Mouse (Mus musculus) MEL (cell line): Measurements from ENCODE around the gene Ttc32. TPM values are rescaled to one million over a fixed set of nuclear protein-coding genes. Genes with fewer than 3 reads are reported as not detected.

Experiments used
- DNase-seq: peaks from one replicate; pipeline ENCODE4 v3.0.0; 2011; ENCODE audit warnings: low read depth, low spot score
- H3K27ac ChIP-seq: 2 replicates; pipeline ENCODE4 v1.5.1; 2012; ENCODE audit warnings: low read depth, mild to moderate bottlenecking, control low read depth, low read length, moderate library complexity; ENCODE audit not compliant: control insufficient read depth
- H3K27me3 ChIP-seq, 2 experiments: fragments of 150-350 bp in 1 of 2; sonication (generic) in 1 of 2; 2 replicates each; pipeline ENCODE4 v1.6.1; 2012; ENCODE audit warnings: low read length in 2 of 2, mild to moderate bottlenecking in 2 of 2, improper control_type of control experiment in 1 of 2, moderate library complexity in 1 of 2; ENCODE audit not compliant: insufficient read depth in 2 of 2, control insufficient read depth in 1 of 2
- H3K36me3 ChIP-seq, 2 experiments: 2 replicates each; pipeline ENCODE4 v1.6.1; 2012 to 2014; ENCODE audit warnings: low read length in 2 of 2, improper control_type of control experiment in 1 of 2, inconsistent platforms in 1 of 2, mild to moderate bottlenecking in 1 of 2; ENCODE audit not compliant: insufficient read depth in 2 of 2, control insufficient read depth in 1 of 2
- H3K4me1 ChIP-seq, 2 experiments: fragments of 150-350 bp in 1 of 2; sonication (generic) in 1 of 2; 2 replicates each; pipeline ENCODE4 v1.6.1; 2012; ENCODE audit warnings: low read length in 2 of 2, improper control_type of control experiment in 1 of 2, mild to moderate bottlenecking in 1 of 2; ENCODE audit not compliant: insufficient read depth in 2 of 2, control insufficient read depth in 1 of 2
- H3K4me3 ChIP-seq, 2 experiments: fragments of 150-350 bp in 1 of 2; sonication (generic) in 1 of 2; 2 replicates each; pipeline ENCODE4 v1.5.1; 2012; ENCODE audit warnings: low read depth in 2 of 2, low read length in 2 of 2, mild to moderate bottlenecking in 2 of 2, moderate library complexity in 2 of 2, control low read depth in 1 of 2, improper control_type of control experiment in 1 of 2; ENCODE audit not compliant: control insufficient read depth in 1 of 2, insufficient read depth in 1 of 2
- H3K79me2 ChIP-seq: 2 replicates; pipeline ENCODE4 v1.6.1; 2012; ENCODE audit warnings: mild to moderate bottlenecking, low read length, moderate library complexity; ENCODE audit not compliant: control insufficient read depth, poor library complexity, insufficient read depth
- H3K9ac ChIP-seq: 2 replicates; pipeline ENCODE4 v1.6.1; 2012; ENCODE audit warnings: low read depth, mild to moderate bottlenecking, control low read depth, low read length, moderate library complexity; ENCODE audit not compliant: control insufficient read depth, poor library complexity, severe bottlenecking
- H3K9me3 ChIP-seq: fragments of 150-350 bp; sonication (generic); replicated peaks from 2 replicates; pipeline ENCODE4 v1.6.1; 2012; ENCODE audit warnings: mild to moderate bottlenecking, low read length, improper control_type of control experiment, moderate library complexity; ENCODE audit not compliant: insufficient read depth
- BHLHE40 ChIP-seq: IDR thresholded peaks from 2 replicates; pipeline ENCODE4 v1.6.1; 2012; ENCODE audit warnings: low read depth, mild to moderate bottlenecking, inconsistent platforms, low read length, improper control_type of control experiment, borderline replicate concordance
- GABPA ChIP-seq: IDR thresholded peaks from 2 replicates; pipeline ENCODE4 v1.6.1; 2012; ENCODE audit warnings: low read depth, mild to moderate bottlenecking, inconsistent platforms, low read length, improper control_type of control experiment, moderate library complexity
- HCFC1 ChIP-seq: IDR thresholded peaks from 2 replicates; pipeline ENCODE4 v1.6.1; 2012; ENCODE audit warnings: low read depth, mild to moderate bottlenecking, inconsistent platforms, low read length, improper control_type of control experiment, moderate library complexity
- KAT2A ChIP-seq: conservative IDR thresholded peaks from 2 replicates; pipeline ENCODE4 v1.6.1; 2012; ENCODE audit warnings: low read depth, low read length, improper control_type of control experiment, inconsistent platforms
- MEF2A ChIP-seq: IDR thresholded peaks from 2 replicates; pipeline ENCODE4 v1.6.1; 2014; ENCODE audit warnings: low read depth, mild to moderate bottlenecking, inconsistent platforms, low read length, improper control_type of control experiment; ENCODE audit not compliant: poor library complexity, insufficient replicate concordance, severe bottlenecking; ENCODE audit errors: extremely low read depth
- MXI1 ChIP-seq: IDR thresholded peaks from 2 replicates; pipeline ENCODE4 v1.6.1; 2011; ENCODE audit warnings: mild to moderate bottlenecking, low read depth, low read length, improper control_type of control experiment
- MYB ChIP-seq: IDR thresholded peaks from 2 replicates; pipeline ENCODE4 v1.6.1; 2011; ENCODE audit warnings: mild to moderate bottlenecking, low read depth, low read length, improper control_type of control experiment
- POLR2AphosphoS5 ChIP-seq: IDR thresholded peaks from 2 replicates; pipeline ENCODE4 v1.6.1; 2012; ENCODE audit warnings: low read depth, borderline replicate concordance, mild to moderate bottlenecking, inconsistent platforms, low read length, moderate library complexity, mixed read lengths
- RAD21 ChIP-seq: IDR thresholded peaks from 2 replicates; pipeline ENCODE4 v1.6.1; 2011; ENCODE audit warnings: mild to moderate bottlenecking, low read depth, low read length, improper control_type of control experiment
- SIN3A ChIP-seq: IDR thresholded peaks from 2 replicates; pipeline ENCODE4 v1.6.1; 2012; ENCODE audit warnings: low read length, improper control_type of control experiment, inconsistent platforms
- TAL1 ChIP-seq: IDR thresholded peaks from 2 replicates; pipeline ENCODE4 v1.6.1; 2012; ENCODE audit warnings: mild to moderate bottlenecking, inconsistent platforms, low read length, moderate library complexity, mixed read lengths
- ZKSCAN1 ChIP-seq: IDR thresholded peaks from 2 replicates; pipeline ENCODE4 v1.6.1; 2012; ENCODE audit warnings: low read depth, mild to moderate bottlenecking, inconsistent platforms, low read length, improper control_type of control experiment, moderate library complexity
- ZMIZ1 ChIP-seq: IDR thresholded peaks from 2 replicates; pipeline ENCODE4 v1.6.1; 2012; ENCODE audit warnings: low read depth, mild to moderate bottlenecking, inconsistent platforms, low read length, improper control_type of control experiment, moderate library complexity
- polyA plus RNA-seq, 2 experiments: library from polyadenylated mRNA; stranded (reverse) in 1 of 2; unstranded in 1 of 2; fragments of >175 nt in 1 of 2; fragments of >200 nt in 1 of 2; gene quantifications; 2 replicates each; pipeline versions ENCODE4 v1.2.1 to v1.2.4; 2012; ENCODE audit warnings: low replicate concordance in 2 of 2, low read depth in 1 of 2; ENCODE audit not compliant: insufficient read length in 2 of 2, insufficient read depth in 1 of 2, missing spikeins in 1 of 2
- total RNA-seq: library from RNA; depleted of rRNA; stranded (reverse); fragments of 300-350 nt; gene quantifications from 2 replicates; pipeline ENCODE4 v1.2.3, GENCODE M21; 2012

The Ttc32 gene
- total and polyA plus RNA-seq, 3 experiments = 7.3 to 7.4 TPM; not detected in 1

GRCm38 (mm10) chr12:9016376-9016775 lies 13.4 kb upstream of the Ttc32 start:
- no peak for TF ChIP-seq HCFC1
- no peak for TF ChIP-seq MYB
- TF ChIP-seq MEF2A = no peak

GRCm38 (mm10) chr12:9020431-9020830 lies 9.4 kb upstream of the Ttc32 start:
- H3K27ac ChIP-seq = no peak overlapping the region
- no peak overlapping the region for H3K9ac ChIP-seq
- no peaks in the 10 kb centered on the region for H3K9me3 ChIP-seq
- TF ChIP-seq KAT2A = no peak
- DNase-seq = no peak
- no peaks in the 10 kb centered on the region for H3K79me2 ChIP-seq
- no peaks in the 10 kb centered on the region for H3K36me3 ChIP-seq
- H3K4me1 ChIP-seq = no peaks in the 10 kb centered on the region
- no peak overlapping the region for H3K4me3 ChIP-seq
- H3K27me3 ChIP-seq = no peaks in the 10 kb centered on the region

More at GRCm38 (mm10) chr12:9016376-9016775, 13.4 kb upstream of the Ttc32 start:
- no peaks in the 10 kb centered on the region for H3K27me3 ChIP-seq
- H3K4me3 ChIP-seq = no peak overlapping the region
- no peaks in the 10 kb centered on the region for H3K4me1 ChIP-seq
- no peaks in the 10 kb centered on the region for H3K79me2 ChIP-seq
- DNase-seq = no peak
- H3K36me3 ChIP-seq = no peaks in the 10 kb centered on the region
- no peak overlapping the region for H3K9ac ChIP-seq
- no peaks in the 10 kb centered on the region for H3K9me3 ChIP-seq
- no peak overlapping the region for H3K27ac ChIP-seq

- Histone ChIP-seq H3K36me3 (no peaks in the 10 kb centered on the region), H3K9ac (no peak overlapping the region), H3K4me3 (no peak overlapping the region), H3K4me1 (no peaks in the 10 kb centered on the region), H3K27me3 (no peaks in the 10 kb centered on the region), H3K79me2 (no peaks in the 10 kb centered on the region), H3K27ac (no peak overlapping the region), H3K9me3 (no peaks in the 10 kb centered on the region)
- DNase-seq = no peak
- TF ChIP-seq BHLHE40 (no peak), GABPA (no peak), KAT2A (no peak), MXI1 (no peak), POLR2AphosphoS5 (no peak), RAD21 (no peak), ZMIZ1 (no peak), ZKSCAN1 (no peak), TAL1 (no peak), SIN3A (no peak)
These were observed 8.8 kb upstream of the Ttc32 start for GRCm38 (mm10) chr12:9020986-9021385.
